Mouse (Mus musculus) B cell, adult 67 days (primary cell): ENCODE data around the gene Zc3hav1. TPM values are rescaled to one million over a fixed set of nuclear protein-coding genes. Genes with fewer than 3 reads are reported as not detected.

Experiments
- total RNA-seq, 2 experiments: library from RNA; stranded (reverse); gene quantifications; 4 replicates each; pipeline ENCODE4 v1.2.4; 2023

Zc3hav1 gene
- total RNA-seq, result 100 to 1,000 TPM; 168 to 169 TPM

DNA sequence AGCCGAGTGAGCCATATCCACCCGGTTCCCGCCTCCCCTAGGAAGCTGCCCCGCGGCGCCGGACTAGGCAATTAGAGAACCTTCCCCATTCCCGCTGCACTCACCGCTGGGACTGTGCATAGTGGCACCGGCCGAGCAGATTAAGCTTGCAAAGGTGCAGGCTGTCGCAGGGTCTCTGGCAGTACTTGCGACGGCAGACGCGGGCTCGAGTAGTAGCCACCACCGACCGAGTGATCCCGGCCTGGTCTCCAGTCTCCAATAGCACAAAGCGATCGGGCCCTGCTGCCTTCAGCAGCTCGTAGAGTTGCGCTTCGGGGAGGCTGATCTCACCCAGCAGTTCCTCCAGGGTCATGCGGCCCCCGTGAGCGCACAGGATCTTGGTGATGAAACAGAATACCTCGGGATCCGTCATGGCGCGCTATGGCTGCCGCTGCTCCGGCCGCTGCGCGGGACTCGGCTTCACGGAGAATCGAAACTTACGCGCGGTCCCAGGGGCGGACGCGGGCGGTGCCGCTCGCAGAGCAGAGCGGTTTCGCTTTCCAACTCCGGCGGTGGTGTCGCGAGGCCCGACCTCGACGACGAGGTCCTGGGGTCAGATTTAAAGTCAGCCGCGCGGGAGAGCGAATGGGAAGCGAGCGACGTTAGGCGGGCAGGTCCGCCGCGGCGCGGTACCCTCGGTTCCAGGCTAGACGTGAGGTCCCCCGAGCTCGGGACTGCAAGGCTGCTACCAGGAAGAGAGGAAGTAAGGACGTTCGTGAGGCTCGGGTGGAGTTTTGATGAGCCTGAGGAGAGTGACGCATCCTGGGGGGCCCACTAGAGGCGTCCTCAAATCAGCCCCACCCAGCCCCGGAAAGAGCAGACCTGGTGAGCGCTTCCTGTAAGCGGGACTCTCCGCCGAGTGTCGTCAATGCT is at the start of gene Zc3hav1:
Gene Zc3hav1, minus strand, starts transcription at position 793 of the 912 bp plus-strand sequence.

DNA sequence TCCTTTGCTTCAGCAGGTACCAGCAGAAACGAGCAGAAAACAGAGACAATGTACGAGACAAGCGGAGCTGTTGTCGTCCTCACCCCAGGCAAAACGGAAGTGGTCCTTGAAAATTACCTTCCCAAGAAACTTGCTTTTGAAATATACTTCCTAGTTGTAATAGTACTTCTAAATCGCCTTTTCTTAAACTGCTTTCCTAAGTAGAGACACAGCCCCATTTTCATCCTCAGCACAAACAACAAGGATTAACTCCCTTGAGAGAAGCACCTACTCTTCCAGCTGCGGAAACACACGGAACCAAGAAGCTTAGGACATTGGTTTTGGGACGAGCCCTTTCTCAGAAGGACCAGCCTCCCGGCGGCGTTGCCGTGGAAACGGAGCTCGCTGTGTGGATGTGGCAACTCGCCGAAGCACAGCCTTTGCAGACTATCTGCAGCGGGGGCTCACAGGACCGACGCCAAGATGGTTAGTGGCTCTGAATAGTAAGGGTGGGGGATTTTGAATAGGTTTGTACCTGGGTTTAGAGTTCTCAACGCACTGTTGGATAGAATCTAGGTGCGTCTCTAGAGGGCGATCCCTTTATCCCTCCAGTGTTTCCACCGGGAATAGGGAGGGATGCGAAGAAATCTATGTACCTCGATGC is 26.8 kb upstream of the Zc3hav1 start, which contains the start of gene Ttc26:
Gene Ttc26, plus strand, starts transcription at position 341 of the 643 bp plus-strand sequence.

DNA sequence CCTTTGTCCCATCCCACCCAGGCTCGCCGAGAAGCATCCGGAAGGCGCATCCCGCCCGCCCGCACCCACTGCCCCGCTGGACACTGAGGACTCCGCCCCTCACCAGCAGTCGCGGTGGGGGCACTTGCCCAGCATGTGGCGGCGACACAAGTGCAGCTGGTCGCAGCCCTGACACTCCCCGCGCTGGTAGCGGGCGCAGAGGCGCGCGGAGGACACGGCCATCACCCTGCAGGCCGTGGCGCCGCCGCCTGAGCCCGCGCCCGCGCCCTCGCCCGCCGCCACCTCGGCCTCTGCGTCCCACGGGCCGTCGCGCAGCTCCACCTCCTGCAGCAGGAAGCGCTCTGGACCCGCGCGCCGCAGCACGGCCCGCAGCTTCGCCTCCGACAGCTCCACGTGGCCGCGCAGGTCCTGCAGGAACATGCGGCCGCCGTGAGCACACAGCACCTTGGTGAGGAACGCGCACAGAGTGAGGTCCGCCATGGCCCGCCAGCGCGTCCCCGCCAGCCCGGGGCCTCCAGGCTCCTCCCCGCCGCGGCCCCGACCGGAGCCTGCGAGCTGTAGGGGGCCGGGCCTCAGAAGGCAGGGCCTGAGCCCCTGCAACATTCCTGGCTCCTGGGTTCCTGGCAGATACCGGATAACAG is 55.5 kb downstream of the Zc3hav1 start, which contains the start of gene Zc3hav1l:
Gene Zc3hav1l, minus strand, starts transcription at position 499 of the 641 bp plus-strand sequence.

Other genes with a start within 250 kb of the Zc3hav1 start
- not detected for gene Tmem213, start 245.3 kb downstream of the Zc3hav1 start, total RNA-seq
- gene Atp6v0a4, start 230.0 kb downstream of the Zc3hav1 start, total RNA-seq, result 1 to 10 TPM; 1.5 to 2.3 TPM
- gene D630045J12Rik, start 100.6 kb downstream of the Zc3hav1 start, total RNA-seq, result under 1 TPM; 0.09 to 0.23 TPM
- 1 to 10 TPM; 2.3 to 2.6 TPM for gene Zc3hav1l, start 55.3 kb downstream of the Zc3hav1 start, total RNA-seq
- gene Ttc26, start 26.9 kb upstream of the Zc3hav1 start, total RNA-seq, result under 1 TPM; 0.12 TPM
- gene Ubn2, start 79.3 kb upstream of the Zc3hav1 start, total RNA-seq, result 10 to 100 TPM; 57.1 to 65.1 TPM
- gene Fmc1, start 178.9 kb upstream of the Zc3hav1 start, total RNA-seq, result 10 to 100 TPM; 23.9 to 30.1 TPM
- gene Luc7l2, start 196.7 kb upstream of the Zc3hav1 start, total RNA-seq, result 100 to 1,000 TPM; 443 to 460 TPM